Mouse (Mus musculus): ENCODE measurements at regions not wholly inside any gene's neighbourhood (a gene's known extent, or its start where the extent isn't known, plus 50 kb on each side); places are given as distances from the start of the nearest gene placed in this dataset.

- DNase-seq (ENCODE audit: low spot score in 2 of 2): no peak
- intact Hi-C loops (cut with DNase I): no loop called here
Observed at GRCm38 (mm10) chr4:48833718-48834117, 170.4 kb downstream of the Cavin4 start.

DNA sequence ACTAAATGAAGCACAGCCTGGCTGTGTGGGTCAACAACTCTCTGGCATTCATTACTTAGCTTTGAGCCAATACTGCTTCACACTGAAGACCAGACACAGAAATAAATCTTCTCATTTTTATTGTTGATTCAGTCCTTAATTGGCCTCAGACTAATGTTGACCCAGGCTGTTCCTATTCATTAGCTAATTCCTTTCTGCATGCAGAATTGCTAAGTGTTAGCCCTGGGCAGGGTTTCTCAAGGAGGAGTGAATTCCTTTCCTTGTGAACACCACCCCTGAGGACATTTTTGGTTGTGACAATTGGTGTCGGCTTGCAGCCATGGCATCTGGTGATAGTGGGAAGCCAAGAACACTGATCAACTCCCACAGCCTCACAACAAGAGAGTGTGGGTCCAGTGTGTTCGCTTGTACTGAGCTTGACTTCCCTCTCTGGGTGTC lies 179.5 kb downstream of the Cavin4 start:
- DNase-seq (ENCODE audit: low spot score in 2 of 2): peak in 1 of 2 experiments; percentile 30
- intact Hi-C loops (cut with DNase I): no loop called here

DNA sequence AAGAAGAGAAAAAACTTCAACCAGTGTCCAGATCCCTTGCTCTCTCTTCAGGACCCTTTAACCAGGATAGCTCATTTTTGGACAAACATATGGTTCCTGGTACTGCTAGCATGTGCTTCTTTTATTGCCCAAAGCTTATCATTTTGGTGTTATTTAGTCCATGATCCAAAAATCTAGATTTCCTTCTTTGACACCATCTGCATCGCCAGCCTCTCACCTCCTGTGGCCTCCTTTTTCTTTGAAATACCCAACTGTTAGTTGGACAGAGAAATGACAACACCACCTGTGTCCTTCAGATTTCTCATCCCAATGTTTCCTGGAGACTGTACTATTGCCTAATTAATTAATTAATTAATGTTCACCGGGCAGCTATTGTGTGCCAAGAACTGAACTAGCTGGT lies 188.0 kb upstream of the Plppr1 start:
- DNase-seq (ENCODE audit: low spot score in 2 of 2): no peak
- intact Hi-C loops (cut with DNase I): no loop called here

DNA sequence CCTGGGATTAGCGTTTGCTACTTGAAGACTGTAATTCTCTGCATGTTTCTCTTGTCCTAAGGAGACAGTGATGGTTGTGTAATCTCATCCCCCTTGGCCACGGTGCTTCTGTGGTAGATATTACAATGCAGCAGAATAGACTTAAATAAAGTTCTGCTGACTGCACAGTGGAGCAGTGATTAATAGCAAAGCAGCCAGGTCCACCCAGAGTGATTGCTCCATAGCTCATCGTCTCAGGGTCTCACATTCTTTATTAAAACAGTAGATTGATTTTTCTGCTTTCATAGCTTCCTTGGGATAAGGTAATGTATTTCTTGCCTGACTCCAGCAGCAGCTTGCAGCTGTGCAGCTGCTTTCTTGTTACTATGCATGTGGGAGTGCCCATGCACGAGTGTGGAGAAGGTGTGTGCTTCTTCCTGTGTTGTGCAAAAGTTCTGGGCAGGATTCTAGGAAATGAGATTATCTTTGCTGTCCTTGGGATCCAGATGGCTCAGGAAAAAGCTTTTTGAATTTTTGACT lies 169.9 kb upstream of the Plppr1 start:
- intact Hi-C loops (cut with DNase I): no loop called here
- no peak for DNase-seq (ENCODE audit: low spot score in 2 of 2)

- intact Hi-C loops (cut with DNase I): no loop called here
- no peak for DNase-seq (ENCODE audit: low spot score in 2 of 2)
Observed at GRCm38 (mm10) chr4:48904551-48904950, 154.5 kb upstream of the Plppr1 start.

DNA sequence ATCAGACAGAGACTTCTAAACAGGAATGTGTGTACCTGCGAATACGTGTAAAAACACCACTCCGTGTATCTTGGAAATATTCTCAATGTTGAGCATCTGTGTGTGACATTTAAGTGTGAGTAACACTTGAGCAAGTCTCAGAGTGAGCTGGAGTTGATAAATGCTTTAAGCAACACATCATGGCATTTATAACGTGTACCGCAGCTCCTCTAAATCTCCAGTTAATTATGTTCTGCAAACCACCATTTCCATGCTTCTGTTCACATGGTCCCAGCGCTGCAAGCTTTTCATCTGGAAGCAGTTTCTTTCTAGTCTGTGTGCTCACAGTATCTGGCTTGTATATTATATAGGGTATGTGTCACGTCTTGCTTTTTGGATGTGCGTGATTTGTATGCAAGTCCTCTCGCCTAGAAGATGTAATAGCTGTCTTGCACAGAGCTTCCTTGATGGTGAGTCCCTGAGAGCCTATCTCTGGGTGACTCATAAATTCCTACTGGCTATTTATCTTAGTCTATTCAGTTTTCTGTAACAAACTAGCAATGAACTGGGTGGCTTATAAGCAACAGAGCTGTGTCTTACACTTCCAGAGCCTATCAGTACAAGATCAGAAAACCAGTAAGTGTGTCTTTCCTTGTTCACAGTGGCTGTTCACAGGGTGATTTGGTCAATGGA lies 153.7 kb upstream of the Plppr1 start:
- peak in 1 of 2 experiments; percentile 28 for DNase-seq (ENCODE audit: low spot score in 2 of 2)

DNA sequence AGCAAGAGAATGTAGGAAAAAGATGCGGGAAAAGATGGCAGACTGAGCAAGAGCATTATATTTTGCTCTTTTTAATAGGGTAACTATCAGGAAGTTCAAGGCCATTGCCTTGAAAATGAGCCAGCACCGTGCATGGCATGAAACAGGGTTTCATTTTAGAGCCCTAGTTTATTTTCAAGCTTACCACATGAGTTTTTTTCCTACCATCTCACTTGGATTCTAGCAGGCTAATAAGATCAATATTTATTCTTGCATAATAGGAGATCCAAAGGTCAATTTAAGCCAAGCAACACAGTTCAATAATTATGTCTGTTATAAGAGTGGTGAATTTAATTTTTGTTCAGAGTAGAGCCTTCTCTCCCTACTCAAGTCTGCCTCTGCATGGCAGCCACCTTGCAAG lies 149.9 kb upstream of the Plppr1 start:
- intact Hi-C loops (cut with DNase I): no loop called here
- no peak for DNase-seq (ENCODE audit: low spot score in 2 of 2)

More for the DNA sequence above, 153.7 kb upstream of the Plppr1 start:
- intact Hi-C loops (cut with DNase I): no loop called here

DNA sequence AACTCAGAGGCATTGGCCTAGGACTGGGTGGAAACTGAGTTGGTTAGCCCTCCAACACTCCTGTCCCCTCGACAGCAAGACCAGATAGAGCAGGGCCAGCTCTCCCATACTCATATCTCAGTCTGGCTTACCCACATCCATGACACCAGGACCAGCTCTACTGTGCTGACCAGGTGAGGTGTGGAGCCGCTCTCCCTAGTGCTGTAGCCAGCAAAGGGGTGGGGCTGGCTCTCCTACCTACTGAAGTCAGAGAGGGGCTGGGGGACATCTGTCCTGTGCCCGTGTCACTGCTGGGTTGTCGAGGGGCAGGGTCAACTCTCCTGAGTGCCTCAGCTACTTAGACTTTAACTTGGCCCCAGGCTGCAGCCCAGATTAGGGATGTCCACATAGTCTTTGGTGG lies 145.8 kb upstream of the Plppr1 start:
- no peak for DNase-seq (ENCODE audit: low spot score in 2 of 2)
- intact Hi-C loops (cut with DNase I): no loop called here

GRCm38 (mm10) chr4:48924576-48925459 lies 134.3 kb upstream of the Plppr1 start:
- intact Hi-C loops (cut with DNase I): no loop called here
- peak; percentile 67 to 86 for DNase-seq (ENCODE audit: low spot score in 2 of 2)

DNA sequence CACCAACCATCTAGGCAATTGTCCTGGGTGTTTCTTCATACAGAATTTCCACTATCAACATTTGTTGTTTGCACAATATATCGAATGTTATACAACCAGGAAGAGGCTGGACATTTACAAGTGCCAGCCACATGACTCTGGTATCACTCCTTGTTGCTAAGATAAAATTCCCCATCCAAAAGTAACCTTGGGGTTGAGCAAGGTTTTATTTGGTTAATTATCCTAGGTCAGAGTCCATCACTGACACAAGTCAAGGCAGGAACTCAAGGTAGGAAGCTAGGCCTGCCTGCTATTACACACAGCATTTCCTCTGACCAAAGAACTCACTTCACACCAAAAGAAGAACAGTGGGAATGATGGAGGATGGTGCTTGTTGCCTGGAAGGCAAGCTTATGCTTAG lies 120.7 kb upstream of the Plppr1 start:
- intact Hi-C loops (cut with DNase I): no loop called here
- DNase-seq (ENCODE audit: low spot score in 2 of 2): no peak

- peak in 1 of 2 experiments; percentile 21 for DNase-seq (ENCODE audit: low spot score in 2 of 2)
- intact Hi-C loops (cut with DNase I): no loop called here
Observed at GRCm38 (mm10) chr4:48938892-48939291, 120.2 kb upstream of the Plppr1 start.

- DNase-seq (ENCODE audit: low spot score in 2 of 2): no peak
- intact Hi-C loops (cut with DNase I): no loop called here
Observed at GRCm38 (mm10) chr4:48945266-48945818, 113.7 kb upstream of the Plppr1 start.

DNA sequence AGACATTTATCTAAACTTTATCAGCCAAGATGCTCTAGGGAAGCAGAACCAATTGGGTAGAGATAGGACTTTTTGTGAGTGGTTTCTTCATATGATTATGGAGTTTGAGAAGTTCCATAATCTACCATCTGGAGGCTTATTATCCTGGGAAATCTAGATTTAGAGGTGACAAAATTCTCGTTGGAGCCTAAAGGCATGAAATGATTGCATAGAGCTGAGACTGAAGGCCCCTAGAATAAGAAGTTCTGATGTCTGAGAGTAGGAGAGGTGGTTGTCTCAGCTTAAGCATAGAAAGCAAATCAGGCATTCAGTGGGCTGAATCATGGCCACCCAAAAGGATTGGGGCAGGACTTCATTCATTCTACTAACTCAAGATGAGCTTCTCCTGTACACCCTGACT lies 106.1 kb upstream of the Plppr1 start:
- intact Hi-C loops (cut with DNase I): no loop called here
- DNase-seq (ENCODE audit: low spot score in 2 of 2): no peak

DNA sequence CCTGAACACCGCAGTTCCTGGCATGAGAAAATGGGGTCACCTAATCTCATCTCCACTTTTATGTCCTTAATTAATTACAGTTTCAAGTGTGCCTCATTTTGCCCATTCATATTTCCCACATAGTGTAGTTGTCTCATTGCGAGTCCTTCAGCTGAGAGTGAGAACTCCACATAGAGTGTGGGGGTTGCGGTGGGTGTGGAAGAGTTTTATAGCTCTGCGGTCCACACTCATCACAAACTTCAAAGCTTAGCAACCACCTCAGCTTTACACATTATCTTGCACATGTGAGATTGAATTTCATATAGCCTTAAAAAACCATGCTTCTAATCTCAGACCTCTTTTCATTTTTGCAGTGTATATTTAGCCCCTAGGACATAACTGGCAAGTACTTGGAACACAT lies 83.3 kb upstream of the Plppr1 start:
- intact Hi-C loops (cut with DNase I): no loop called here
- DNase-seq (ENCODE audit: low spot score in 2 of 2): peak; percentile 35 to 46

DNA sequence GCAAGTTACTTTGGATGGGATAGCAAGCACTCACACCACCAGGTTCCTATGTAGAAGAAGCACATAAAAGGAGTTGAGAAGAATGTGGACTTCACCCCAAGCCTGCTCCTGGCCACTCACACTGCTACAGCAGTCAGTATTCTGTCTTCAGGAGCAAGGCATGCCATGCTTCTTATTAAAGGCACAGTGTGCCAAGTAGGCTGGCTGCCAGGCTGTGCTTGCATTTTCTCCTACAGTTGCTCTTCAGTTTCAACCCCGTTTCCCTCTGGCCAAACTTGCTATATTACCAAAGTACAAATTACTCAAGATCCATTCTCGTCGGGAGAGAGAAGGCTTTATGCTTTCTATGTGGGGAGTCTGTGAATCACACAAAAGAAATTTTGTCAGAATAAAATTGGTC lies 67.1 kb upstream of the Plppr1 start:
- no peak for DNase-seq (ENCODE audit: low spot score in 2 of 2)
- intact Hi-C loops (cut with DNase I): no loop called here
